In the genomic region with DNA sequence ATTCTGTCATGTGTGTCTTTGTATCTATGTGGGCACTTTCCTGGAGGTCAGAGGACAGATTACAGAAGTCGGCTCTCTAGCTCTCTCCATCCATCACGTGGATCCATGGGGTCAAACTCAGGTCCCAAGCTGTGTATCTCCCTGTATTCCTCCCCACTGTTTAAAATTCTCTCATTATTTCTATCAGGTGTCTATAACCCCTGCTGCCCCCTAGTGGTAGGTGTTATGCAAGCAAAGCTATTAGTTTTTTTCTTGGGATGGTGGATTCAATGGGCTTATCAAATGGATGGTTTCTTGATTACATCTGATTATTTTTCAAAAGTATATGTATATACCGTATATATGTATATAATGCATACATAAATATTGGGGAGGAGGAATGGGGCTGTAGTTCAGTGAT, we compare ENCODE assay signal across 8 mouse cellular contexts. TPM values are rescaled to one million over a fixed set of nuclear protein-coding genes. Genes with fewer than 3 reads are reported as not detected.
DNase-seq lines count a peak whose midpoint lies in the region; TF ChIP-seq lines count a peak whose summit lies in the region.

No protein-coding gene starts in this region.

- 21% methylated on average over 3 of the region's 3 CpGs for WGBS in thymus, adult 2 months

- no peak for TF ChIP-seq POLR2A in thymus, adult 2 months (IDR thresholded peaks at IDR 0.05; ENCODE audit: control insufficient read depth, extremely low read depth, insufficient read depth, low read length, poor library complexity)

- no peak for TF ChIP-seq CTCF in thymus, adult 2 months (IDR thresholded peaks at IDR 0.05; ENCODE audit: borderline replicate concordance, control insufficient read depth, extremely low read depth, insufficient read depth, low read length, poor library complexity)

- no peak overlapping the region for H3K4me3 ChIP-seq in thymus, adult 2 months (ENCODE audit: control insufficient read depth, insufficient read depth, low read length)

- H3K4me1 ChIP-seq in thymus, adult 2 months (replicated peaks; ENCODE audit: control insufficient read depth, insufficient read depth, low read length), result peaks cover 10% of the 10 kb centered on the region; the same call in 1 of the 2 replicates

- no peak overlapping the region for H3K27ac ChIP-seq in thymus, adult 2 months (ENCODE audit: control insufficient read depth, insufficient read depth, low read length)

- H3K27me3 ChIP-seq in thymus, adult 2 months (ENCODE audit: control insufficient read depth, insufficient read depth, low read length), result no peaks in the 10 kb centered on the region

- DNase-seq in frontal cortex, postnatal 36 days (ENCODE audit: low spot score in 2 of 2), result peak; percentile 47 to 62
- DNase-seq in frontal cortex, postnatal 10 days (ENCODE audit: low spot score in 2 of 2), result no peak
- peak; percentile 73 for DNase-seq in thymus, adult 2 months
- no peak for DNase-seq in thymus, adult 18-20 months
- peak; percentile 62 to 75 for DNase-seq in cerebellum, postnatal 36 days
- DNase-seq in kidney, postnatal 36 days, result peak; percentile 69 to 85
- DNase-seq in mesoderm, embryonic 11.5 days (ENCODE audit: low read depth, low spot score), result peak; percentile 72
- peak; percentile 75 for DNase-seq in thymus, postnatal 14 days

- no peaks in the 10 kb centered on the region for H3K36me3 ChIP-seq in thymus, adult 2 months (ENCODE audit: control insufficient read depth, insufficient read depth, low read length)

RNA-seq across cellular contexts. Expression of a gene that starts 1.8 kb away (rescaled TPM):
- polyA plus RNA-seq in thymus, adult 2 months (2012; rRNA removed), result 36.5 and 39.5 TPM in 2 replicates

RNA-seq across cellular contexts. Expression of a gene that starts 39.2 kb away (rescaled TPM):
- polyA plus RNA-seq in thymus, adult 2 months (2012; rRNA removed), result 120 and 132 TPM in 2 replicates

RNA-seq across cellular contexts. Expression of a gene that starts 57.7 kb away (rescaled TPM):
- 3.0 and 3.1 TPM in 2 replicates for polyA plus RNA-seq in thymus, adult 2 months (2012; rRNA removed)

Comparison
In these comparisons a context has a peak if more than half of its experiments do, and no peak if none do; other contexts are left out.
1. DNase-seq: peak in frontal cortex, postnatal 36 days (2 of 2), thymus, adult 2 months (single experiment), cerebellum, postnatal 36 days (2 of 2), kidney, postnatal 36 days (2 of 2), mesoderm, embryonic 11.5 days (single experiment) and thymus, postnatal 14 days (single experiment); none in frontal cortex, postnatal 10 days (0 of 2) and thymus, adult 18-20 months (0 of 2).